Mouse (Mus musculus): ENCODE data around the gene Ube2e1. TPM values are rescaled to one million over a fixed set of nuclear protein-coding genes. Genes with fewer than 3 reads are reported as not detected.

The Ube2e1 gene
- polyA plus RNA-seq (2014; fragmentation: Nextera tagmentation; extraction: Ambion mirVana), result 38.8 and 41.1 TPM in 2 replicates

DNA sequence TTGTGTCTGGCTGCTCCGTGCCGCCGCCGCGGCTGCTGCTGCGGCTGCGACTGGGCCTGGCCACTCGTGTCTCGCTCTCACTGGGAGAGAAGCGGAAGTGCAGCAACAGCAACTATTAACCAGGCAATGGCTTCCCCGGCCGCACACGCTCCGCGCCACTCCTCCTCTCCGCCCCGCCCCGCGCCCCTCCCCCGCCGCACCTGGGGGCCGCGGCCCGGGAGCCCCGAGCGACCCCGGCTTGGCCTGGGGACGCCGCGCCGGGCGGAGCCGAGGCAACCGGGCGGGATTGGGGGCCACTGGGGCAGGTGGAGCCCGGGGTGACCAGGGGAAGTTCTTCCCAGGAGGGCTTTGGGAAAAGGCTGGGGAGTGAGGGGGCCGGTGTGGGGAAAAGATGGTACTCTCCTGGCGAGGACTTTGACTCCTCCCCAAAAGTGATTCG is at the start of gene Ube2e1:
Gene Ube2e1, minus strand, starts transcription at position 167 of the 439 bp plus-strand sequence.
- peak within 1 kb of the TSS; percentile 72 for H3K4me2 ChIP-seq
- WGBS, result under 1% methylated on average over 39 of the region's 39 CpGs
- ATAC-seq (replicated peaks; ENCODE audit: low FRiP score) (peak; percentile 86), DNase-seq (ENCODE audit: low spot score) (peak; percentile 84)
- H3K27ac ChIP-seq (ENCODE audit: low read depth, low read length), result peak within 1 kb of the TSS; percentile 66
- no peaks in the 10 kb centered on the region for H3K9me3 ChIP-seq (ENCODE audit: control insufficient read depth, low read length)
- no peaks in the 10 kb centered on the region for H3K27me3 ChIP-seq (replicated peaks; ENCODE audit: control insufficient read depth, insufficient read depth, low read length)
- H3K9ac ChIP-seq (ENCODE audit: low read depth, low read length), result peak within 1 kb of the TSS; percentile 97
- H3K4me1 ChIP-seq (replicated peaks; ENCODE audit: control insufficient read depth, insufficient read depth, low read length), result peaks cover 15% of the 10 kb centered on the region
- peak within 1 kb of the TSS; percentile 95 for H3K4me3 ChIP-seq (ENCODE audit: low read depth, low read length)
- H3K36me3 ChIP-seq (ENCODE audit: control insufficient read depth, insufficient read depth, low read length), result no peaks in the 10 kb centered on the region

DNA sequence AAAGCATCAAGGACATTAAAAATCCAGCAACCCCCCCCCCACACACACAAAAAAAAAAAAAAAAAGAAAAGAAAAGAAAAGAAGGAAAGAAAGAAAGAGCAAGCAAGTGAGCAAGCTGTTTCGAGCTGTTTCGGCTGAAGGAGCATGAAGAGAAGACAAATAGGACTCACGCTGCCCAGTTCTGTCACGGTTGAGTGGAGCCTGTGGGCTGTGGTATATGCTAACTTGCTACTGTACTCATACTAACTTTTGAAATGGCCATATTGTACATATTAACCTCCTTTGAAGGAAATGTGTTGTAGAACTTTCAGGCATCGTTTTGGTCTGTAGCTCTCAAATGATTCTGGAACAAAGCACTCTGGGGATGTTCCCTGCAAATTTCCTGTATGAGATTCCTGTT is 48.2 kb upstream of the Ube2e1 start:
- H3K4me1 ChIP-seq (replicated peaks; ENCODE audit: control insufficient read depth, insufficient read depth, low read length), result no peaks in the 10 kb centered on the region
- no peak overlapping the region for H3K4me3 ChIP-seq (ENCODE audit: low read depth, low read length)
- no peaks in the 10 kb centered on the region for H3K27me3 ChIP-seq (replicated peaks; ENCODE audit: control insufficient read depth, insufficient read depth, low read length)
- no peaks in the 10 kb centered on the region for H3K36me3 ChIP-seq (ENCODE audit: control insufficient read depth, insufficient read depth, low read length)
- H3K9me3 ChIP-seq (ENCODE audit: control insufficient read depth, low read length), result no peaks in the 10 kb centered on the region
- H3K4me2 ChIP-seq, result no peak overlapping the region
- WGBS, result 85% methylated on average over 5 of the region's 5 CpGs
- DNase-seq (ENCODE audit: low spot score), result no peak
- H3K27ac ChIP-seq (ENCODE audit: low read depth, low read length), result no peak overlapping the region
- ATAC-seq (replicated peaks; ENCODE audit: low FRiP score), result no peak
- H3K9ac ChIP-seq (ENCODE audit: low read depth, low read length), result no peak overlapping the region

DNA sequence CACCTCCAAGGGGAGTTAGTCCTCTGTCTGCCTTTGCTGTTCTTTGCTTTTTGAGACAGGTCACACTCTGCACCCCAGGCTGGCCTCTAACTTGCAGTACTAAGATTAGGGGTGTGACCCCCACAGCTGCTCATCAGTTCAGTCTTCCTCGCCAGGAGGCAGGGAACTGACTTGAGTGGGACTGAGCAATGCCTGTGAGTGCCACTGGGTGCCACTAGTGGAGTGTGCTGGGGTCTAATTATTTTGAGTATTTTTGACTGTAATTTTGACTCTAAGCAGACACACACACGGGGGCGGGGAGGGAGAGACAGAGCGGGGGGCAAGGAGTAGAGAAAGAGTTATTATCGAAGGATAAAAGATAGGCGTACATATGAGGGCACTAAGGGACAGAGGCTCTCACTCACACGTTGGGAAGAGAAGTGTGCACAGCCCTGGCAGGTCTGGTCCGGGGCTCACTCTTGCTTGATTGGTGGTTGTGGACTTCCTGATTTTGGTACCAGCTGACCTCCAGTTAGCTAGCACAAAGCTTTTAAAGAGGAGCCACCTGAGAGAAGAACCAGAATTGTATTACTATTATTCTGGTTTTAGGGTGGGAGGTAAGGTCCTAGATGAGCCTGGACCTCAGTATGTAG is 46.4 kb upstream of the Ube2e1 start:
- no peak overlapping the region for H3K4me3 ChIP-seq (ENCODE audit: low read depth, low read length)
- no peaks in the 10 kb centered on the region for H3K36me3 ChIP-seq (ENCODE audit: control insufficient read depth, insufficient read depth, low read length)
- H3K4me2 ChIP-seq, result no peak overlapping the region
- no peaks in the 10 kb centered on the region for H3K27me3 ChIP-seq (replicated peaks; ENCODE audit: control insufficient read depth, insufficient read depth, low read length)
- DNase-seq (ENCODE audit: low spot score), result no peak
- ATAC-seq (replicated peaks; ENCODE audit: low FRiP score), result no peak; the same call in 1 of the 2 replicates
- no peaks in the 10 kb centered on the region for H3K4me1 ChIP-seq (replicated peaks; ENCODE audit: control insufficient read depth, insufficient read depth, low read length)
- H3K27ac ChIP-seq (ENCODE audit: low read depth, low read length), result no peak overlapping the region
- H3K9me3 ChIP-seq (ENCODE audit: control insufficient read depth, low read length), result no peaks in the 10 kb centered on the region
- WGBS, result 56% methylated on average over 8 of the region's 8 CpGs
- no peak overlapping the region for H3K9ac ChIP-seq (ENCODE audit: low read depth, low read length)

DNA sequence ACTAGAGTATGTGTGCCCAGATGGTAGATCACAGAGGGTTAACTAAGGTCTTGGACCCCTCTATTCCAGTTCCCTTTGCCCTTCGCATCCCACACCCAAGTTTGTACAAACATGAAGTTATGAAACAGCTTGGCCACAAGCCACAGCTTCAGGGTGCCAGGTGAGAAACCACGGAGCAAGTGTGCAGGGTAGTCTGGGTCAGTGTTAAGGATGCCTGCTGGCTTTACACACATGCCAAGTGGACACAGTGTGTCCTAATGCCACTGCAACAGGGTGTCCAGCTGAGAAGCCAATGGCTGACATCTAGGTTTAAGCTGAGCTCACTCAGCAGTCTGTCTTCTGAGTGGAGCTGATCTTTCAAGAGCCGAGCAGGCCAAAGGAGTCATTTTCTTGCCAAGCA is 44.5 kb upstream of the Ube2e1 start:
- no peak overlapping the region for H3K9ac ChIP-seq (ENCODE audit: low read depth, low read length)
- H3K36me3 ChIP-seq (ENCODE audit: control insufficient read depth, insufficient read depth, low read length), result no peaks in the 10 kb centered on the region
- ATAC-seq (replicated peaks; ENCODE audit: low FRiP score) (no peak), DNase-seq (ENCODE audit: low spot score) (no peak)
- H3K4me1 ChIP-seq (replicated peaks; ENCODE audit: control insufficient read depth, insufficient read depth, low read length), result no peaks in the 10 kb centered on the region
- H3K27me3 ChIP-seq (replicated peaks; ENCODE audit: control insufficient read depth, insufficient read depth, low read length), result no peaks in the 10 kb centered on the region
- no peaks in the 10 kb centered on the region for H3K9me3 ChIP-seq (ENCODE audit: control insufficient read depth, low read length)
- no peak overlapping the region for H3K4me3 ChIP-seq (ENCODE audit: low read depth, low read length)
- WGBS, result 67% methylated on average over 3 of the region's 3 CpGs
- H3K4me2 ChIP-seq, result no peak overlapping the region
- no peak overlapping the region for H3K27ac ChIP-seq (ENCODE audit: low read depth, low read length)

DNA sequence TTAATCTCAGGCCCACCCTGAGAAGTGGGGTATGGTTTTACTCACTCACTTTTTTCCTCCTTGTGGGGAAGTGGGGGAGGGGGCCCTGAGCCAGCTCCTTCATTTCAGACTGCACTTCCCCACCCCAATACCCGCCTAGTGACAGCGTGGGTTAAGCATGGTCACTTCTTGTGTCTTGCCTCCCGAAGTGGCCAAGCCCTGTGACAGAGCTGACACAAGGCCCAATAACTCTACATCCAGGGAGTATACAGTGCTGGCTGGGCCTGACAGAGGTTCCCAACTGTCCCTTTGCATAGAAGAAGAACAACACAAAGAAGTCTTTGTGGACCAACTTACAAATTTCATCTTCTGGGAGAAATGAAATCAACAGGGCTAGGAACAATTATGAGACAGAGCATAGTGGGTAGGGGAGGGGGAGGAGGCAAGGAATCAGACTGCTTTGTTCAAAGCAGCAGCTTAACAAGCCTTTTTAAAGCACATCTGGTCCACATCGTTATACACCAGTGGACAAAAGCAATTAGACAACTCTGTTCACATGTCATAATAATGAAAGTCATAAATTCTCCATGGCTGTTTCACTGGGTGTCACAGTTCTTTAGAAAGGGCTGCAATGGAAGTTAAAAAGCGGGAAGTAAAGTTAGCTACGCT is 42.2 kb upstream of the Ube2e1 start:
- no peak overlapping the region for H3K4me2 ChIP-seq
- H3K9ac ChIP-seq (ENCODE audit: low read depth, low read length), result no peak overlapping the region
- no peaks in the 10 kb centered on the region for H3K27me3 ChIP-seq (replicated peaks; ENCODE audit: control insufficient read depth, insufficient read depth, low read length)
- H3K4me1 ChIP-seq (replicated peaks; ENCODE audit: control insufficient read depth, insufficient read depth, low read length), result no peaks in the 10 kb centered on the region
- H3K4me3 ChIP-seq (ENCODE audit: low read depth, low read length), result no peak overlapping the region
- H3K27ac ChIP-seq (ENCODE audit: low read depth, low read length), result no peak overlapping the region
- H3K36me3 ChIP-seq (ENCODE audit: control insufficient read depth, insufficient read depth, low read length), result no peaks in the 10 kb centered on the region
- WGBS, result 61% methylated on average over 6 of the region's 6 CpGs
- H3K9me3 ChIP-seq (ENCODE audit: control insufficient read depth, low read length), result no peaks in the 10 kb centered on the region
- DNase-seq (ENCODE audit: low spot score), result no peak
- no peak for ATAC-seq (replicated peaks; ENCODE audit: low FRiP score)

DNA sequence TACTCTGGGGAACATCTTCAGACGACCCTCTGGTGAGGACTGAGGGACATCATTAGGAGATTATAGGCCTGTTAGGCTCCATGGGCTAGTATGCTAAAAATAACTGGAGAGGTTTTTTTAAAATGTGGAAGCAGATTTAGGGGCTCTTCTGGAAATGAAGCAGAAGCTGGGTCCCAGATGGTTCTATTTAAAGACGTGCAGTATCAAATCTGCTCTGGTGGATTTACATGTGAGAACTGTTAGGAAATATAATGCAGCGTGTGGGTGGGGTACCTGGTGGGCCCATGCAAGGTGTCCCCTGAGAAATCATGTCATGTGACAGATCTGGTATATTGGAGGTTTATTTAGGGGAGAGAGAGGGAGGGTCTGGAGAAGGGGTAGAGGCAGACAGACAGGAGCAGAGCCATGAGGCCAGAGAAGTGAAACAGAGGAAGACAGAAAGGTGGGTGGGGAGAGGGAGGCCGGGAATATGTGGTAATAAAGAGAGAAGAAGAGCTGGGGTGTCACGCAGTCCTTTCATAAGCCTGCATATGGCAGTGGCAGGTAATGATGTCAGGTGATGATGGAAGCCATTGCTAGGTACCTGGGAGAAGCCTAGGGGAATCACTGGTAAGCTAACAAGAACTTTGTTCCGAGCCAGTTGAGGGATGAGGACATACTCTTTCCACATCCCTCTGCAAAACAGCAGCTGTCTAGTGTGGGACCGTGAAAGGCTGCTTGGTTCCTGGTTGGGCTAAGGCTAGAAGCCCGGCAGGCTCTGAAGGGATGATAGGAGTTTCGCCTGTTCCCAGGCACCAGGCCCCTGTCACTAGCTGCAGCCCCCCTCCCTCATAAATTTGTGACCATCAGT is 41.3 kb upstream of the Ube2e1 start:
- no peaks in the 10 kb centered on the region for H3K9me3 ChIP-seq (ENCODE audit: control insufficient read depth, low read length)
- no peaks in the 10 kb centered on the region for H3K36me3 ChIP-seq (ENCODE audit: control insufficient read depth, insufficient read depth, low read length)
- H3K27me3 ChIP-seq (replicated peaks; ENCODE audit: control insufficient read depth, insufficient read depth, low read length), result no peaks in the 10 kb centered on the region
- H3K4me1 ChIP-seq (replicated peaks; ENCODE audit: control insufficient read depth, insufficient read depth, low read length), result no peaks in the 10 kb centered on the region
- DNase-seq (ENCODE audit: low spot score) (no peak), ATAC-seq (replicated peaks; ENCODE audit: low FRiP score) (no peak)
- H3K27ac ChIP-seq (ENCODE audit: low read depth, low read length), result no peak overlapping the region
- no peak overlapping the region for H3K4me2 ChIP-seq
- H3K4me3 ChIP-seq (ENCODE audit: low read depth, low read length), result no peak overlapping the region
- 72% methylated on average over 9 of the region's 9 CpGs for WGBS
- no peak overlapping the region for H3K9ac ChIP-seq (ENCODE audit: low read depth, low read length)

DNA sequence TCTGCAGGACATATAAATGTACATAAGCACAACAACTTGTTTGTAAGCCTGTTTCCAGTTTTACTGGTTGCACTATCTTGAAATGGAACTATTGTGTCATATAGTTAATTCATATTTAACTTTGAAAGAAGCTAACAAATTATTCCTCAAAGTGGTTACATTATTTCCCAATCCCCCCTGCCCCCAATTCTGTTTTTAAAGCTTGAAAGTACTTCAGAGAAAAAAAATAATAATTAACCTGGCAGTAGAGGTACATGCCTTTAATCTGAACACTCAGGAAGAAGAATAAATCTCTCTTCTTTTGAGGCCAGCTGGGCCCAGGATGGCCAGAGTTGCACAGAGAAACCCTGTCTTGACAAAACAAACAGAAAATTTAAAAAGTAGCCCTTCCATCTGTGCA is 37.4 kb upstream of the Ube2e1 start:
- Histone ChIP-seq H3K9me3 (ENCODE audit: control insufficient read depth, low read length) (no peaks in the 10 kb centered on the region), H3K9ac (ENCODE audit: low read depth, low read length) (no peak overlapping the region), H3K4me1 (replicated peaks; ENCODE audit: control insufficient read depth, insufficient read depth, low read length) (0 out of 2 replicates have a peak, but pooled peaks cover 2% of the 10 kb centered on the region), H3K27me3 (replicated peaks; ENCODE audit: control insufficient read depth, insufficient read depth, low read length) (no peaks in the 10 kb centered on the region), H3K4me2 (no peak overlapping the region), H3K36me3 (ENCODE audit: control insufficient read depth, insufficient read depth, low read length) (no peaks in the 10 kb centered on the region), H3K4me3 (ENCODE audit: low read depth, low read length) (no peak overlapping the region), H3K27ac (ENCODE audit: low read depth, low read length) (no peak overlapping the region)
- ATAC-seq (replicated peaks; ENCODE audit: low FRiP score) (no peak), DNase-seq (ENCODE audit: low spot score) (no peak)

DNA sequence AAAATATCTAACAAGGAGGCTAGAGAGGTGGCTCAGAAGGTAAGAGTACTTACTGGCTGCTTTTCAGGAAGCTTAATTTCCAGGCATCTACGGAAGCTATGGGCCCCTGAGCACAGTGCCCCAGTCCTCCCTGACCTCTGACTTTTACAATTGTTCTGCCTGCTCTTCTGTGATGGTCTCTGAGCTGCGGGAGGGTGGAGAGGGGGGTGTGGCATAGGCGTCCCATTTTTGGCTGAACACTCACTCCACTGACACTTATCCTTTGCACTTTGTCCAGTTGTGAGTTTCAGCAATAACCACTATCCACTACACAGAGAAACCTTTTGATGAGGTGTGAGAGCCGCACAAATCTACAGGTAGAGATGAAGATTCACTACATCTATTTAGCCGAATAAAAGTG is 35.4 kb upstream of the Ube2e1 start:
- WGBS, result 64% methylated on average over 5 of the region's 5 CpGs
- no peaks in the 10 kb centered on the region for H3K36me3 ChIP-seq (ENCODE audit: control insufficient read depth, insufficient read depth, low read length)
- no peak overlapping the region for H3K4me3 ChIP-seq (ENCODE audit: low read depth, low read length)
- ATAC-seq (replicated peaks; ENCODE audit: low FRiP score), result no peak
- no peak overlapping the region for H3K9ac ChIP-seq (ENCODE audit: low read depth, low read length)
- H3K4me2 ChIP-seq, result no peak overlapping the region
- no peak for DNase-seq (ENCODE audit: low spot score)
- 0 out of 2 replicates have a peak, but pooled peaks cover 2% of the 10 kb centered on the region for H3K4me1 ChIP-seq (replicated peaks; ENCODE audit: control insufficient read depth, insufficient read depth, low read length)
- no peaks in the 10 kb centered on the region for H3K9me3 ChIP-seq (ENCODE audit: control insufficient read depth, low read length)
- H3K27ac ChIP-seq (ENCODE audit: low read depth, low read length), result no peak overlapping the region
- H3K27me3 ChIP-seq (replicated peaks; ENCODE audit: control insufficient read depth, insufficient read depth, low read length), result no peaks in the 10 kb centered on the region

Measured in liver, embryonic 11.5 days (tissue).